Mouse (Mus musculus): ENCODE data around the gene Gpr137b. TPM values are rescaled to one million over a fixed set of nuclear protein-coding genes. Genes with fewer than 3 reads are reported as not detected.
"Not testable (repeated sequence)": the region's sequence is repeated elsewhere in the genome, so short reads cannot be mapped to it uniquely, and the experiment has no call there.

The Gpr137b gene
- 10 to 100 TPM; 28.6 to 35.6 TPM for total RNA-seq (2021)

- intact Hi-C loops (cut with DNase I) = not testable (repeated sequence)
- peak; percentile 26 for DNase-seq
Observed at GRCm38 (mm10) chr13:13393228-13394095, at the start of gene Gpr137b. Gene Gpr137b (minus strand): TSS chr13:13394014.

DNA sequence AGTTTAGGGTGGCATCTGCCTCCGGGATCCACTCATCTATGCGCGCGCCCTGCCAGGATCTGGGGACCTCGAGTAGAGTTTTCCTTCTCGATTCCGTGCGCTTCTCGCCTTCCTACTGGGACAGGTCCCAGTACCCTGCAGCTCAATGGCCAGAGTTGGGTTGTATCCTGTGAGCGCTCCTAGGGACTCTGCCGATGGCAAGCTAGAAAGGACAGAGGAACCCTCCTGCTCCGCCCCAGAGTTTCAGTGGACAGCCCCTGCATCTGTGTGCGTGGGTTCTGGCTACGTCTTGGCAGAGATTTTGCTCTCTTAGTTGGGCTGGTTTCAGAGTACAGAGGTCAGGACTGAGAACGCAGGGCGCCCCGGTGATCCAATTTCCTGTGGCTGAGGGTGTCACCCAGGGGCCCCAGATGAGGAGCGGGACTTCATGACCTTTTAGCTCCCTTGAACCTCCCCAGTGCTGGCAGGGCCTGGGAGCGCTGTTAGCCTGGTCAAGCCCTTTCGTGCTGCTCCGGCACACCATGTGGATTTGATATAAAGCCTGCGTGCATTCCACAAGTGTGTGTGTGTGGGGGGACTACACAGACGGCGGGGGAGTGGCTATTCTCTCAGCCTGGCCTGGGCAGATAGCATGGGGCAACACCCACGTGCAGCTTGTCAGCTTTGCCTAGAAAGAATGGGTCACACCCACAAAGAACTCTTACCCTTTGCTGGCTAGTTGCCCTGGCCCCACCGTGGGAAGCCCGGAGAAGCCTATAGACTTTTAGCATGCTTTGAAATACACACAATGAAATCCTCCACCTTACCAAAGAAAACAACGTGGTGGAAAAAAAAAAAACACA is 44.5 kb upstream of the Gpr137b start:
- DNase-seq; intact Hi-C loops (cut with DNase I): not testable (repeated sequence)

DNA sequence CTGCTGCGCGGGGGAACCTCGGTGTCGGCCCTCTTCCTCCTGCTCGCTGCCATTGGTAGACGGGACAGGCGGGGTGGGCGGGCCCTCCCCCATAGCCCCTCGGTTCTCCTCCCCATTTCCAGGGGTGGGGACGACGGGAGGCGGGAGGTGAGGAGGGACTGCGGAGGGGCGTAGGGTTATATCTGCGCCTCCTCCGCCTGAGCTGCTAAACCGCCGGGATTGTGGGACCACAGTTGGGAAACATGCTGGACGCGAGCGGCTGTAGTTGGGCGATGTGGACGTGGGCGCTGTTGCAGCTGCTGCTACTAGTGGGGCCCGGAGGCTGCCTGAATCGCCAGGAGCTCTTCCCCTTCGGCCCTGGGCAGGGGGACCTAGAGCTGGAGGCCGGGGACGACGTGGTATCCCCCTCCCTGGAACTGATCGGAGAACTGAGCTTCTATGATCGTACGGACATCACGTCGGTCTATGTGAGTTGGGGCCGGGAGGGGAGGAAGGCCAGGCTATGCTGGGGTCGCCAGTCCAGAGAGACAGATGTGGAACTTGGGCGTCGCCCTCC is 43.7 kb upstream of the Gpr137b start, which contains the start of gene Nid1:
TSS of gene Nid1 (plus strand) at position 92 of the 556 bp plus-strand sequence.
- peak; percentile 1 for DNase-seq
- intact Hi-C loops (cut with DNase I) = not testable (repeated sequence)

DNA sequence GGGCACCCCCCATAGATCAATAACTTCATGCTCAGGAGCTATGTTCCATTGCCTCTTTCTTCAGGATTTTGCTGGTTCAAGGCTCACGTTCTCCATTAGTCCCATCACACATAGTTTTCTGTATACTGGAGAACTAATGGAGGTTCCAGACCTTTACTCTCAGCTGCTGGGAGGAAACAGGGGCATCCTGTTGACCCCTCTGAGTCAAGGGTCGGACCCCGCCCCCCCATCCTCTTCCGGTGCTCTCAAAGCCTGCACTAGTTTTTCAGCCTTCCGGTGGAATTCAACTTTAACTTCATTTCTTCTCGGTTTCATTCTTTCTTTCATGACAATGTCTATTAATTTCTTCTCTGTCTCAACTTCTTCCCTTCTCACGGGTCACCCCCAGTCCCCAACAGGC is 42.3 kb upstream of the Gpr137b start:
- DNase-seq; intact Hi-C loops (cut with DNase I): not testable (repeated sequence)

- DNase-seq; intact Hi-C loops (cut with DNase I): not testable (repeated sequence)
Observed at GRCm38 (mm10) chr13:13423301-13423700, 29.5 kb upstream of the Gpr137b start.

- DNase-seq = not testable (repeated sequence)
- intact Hi-C loops (cut with DNase I) = loop anchor here (5.0 kb wide), 1 partner anchor 947 kb away; no protein-coding TSS in a partner anchor
Observed at GRCm38 (mm10) chr13:13418859-13419258, 25.0 kb upstream of the Gpr137b start.

- DNase-seq = not testable (repeated sequence)
- intact Hi-C loops (cut with DNase I) = loop anchor here (5.0 kb wide), 1 partner anchor 944 kb away; no protein-coding TSS in a partner anchor
Observed at GRCm38 (mm10) chr13:13416007-13416337, 22.2 kb upstream of the Gpr137b start.

DNA sequence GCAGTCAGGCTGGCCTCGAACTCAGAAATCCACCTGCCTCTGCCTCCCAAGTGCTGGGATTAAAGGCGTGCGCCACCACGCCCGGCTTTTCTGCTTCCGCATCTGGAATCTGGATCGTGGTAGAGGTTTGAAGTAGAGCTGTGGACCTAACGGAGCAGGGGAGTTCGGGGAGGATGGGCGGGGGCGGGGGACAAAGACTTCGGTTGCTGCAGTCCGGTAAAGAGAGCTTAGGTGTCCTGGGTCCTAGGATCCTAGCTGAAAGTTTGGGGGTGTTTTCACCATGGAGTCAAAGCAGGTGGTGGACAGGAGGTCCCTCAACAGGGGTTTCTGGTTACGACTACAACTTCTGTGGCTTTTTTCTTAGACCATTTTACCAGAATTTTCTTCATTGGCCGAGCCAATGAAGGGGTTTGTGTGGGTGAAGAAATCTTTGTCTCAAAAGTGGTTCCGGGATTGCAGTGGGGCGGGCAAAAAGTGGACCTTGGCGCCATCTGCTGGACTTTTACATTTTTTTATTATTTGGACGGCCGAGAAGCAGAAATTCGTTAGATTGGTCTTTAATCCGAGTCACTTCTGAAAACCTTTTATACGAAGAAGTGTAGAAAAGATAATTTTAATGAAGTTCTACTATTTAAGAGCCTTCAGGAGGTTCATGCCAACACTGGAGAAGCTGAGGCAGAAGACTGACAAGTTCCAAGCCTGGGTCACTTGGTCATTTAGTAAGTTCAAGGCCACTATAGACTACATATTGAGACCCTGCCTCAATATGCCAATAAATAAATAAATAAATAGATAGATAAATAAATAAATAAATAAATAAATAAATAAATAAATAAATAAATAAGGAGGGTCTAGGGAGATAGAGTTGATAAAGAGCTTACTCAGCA is 21.5 kb upstream of the Gpr137b start:
- intact Hi-C loops (cut with DNase I) = loop anchor here (5.0 kb wide), 1 partner anchor 943 kb away; no protein-coding TSS in a partner anchor

GRCm38 (mm10) chr13:13414206-13414605 is 20.4 kb upstream of the Gpr137b start:
- intact Hi-C loops (cut with DNase I) = no loop called here
- DNase-seq = no peak

More for the DNA sequence above, 21.5 kb upstream of the Gpr137b start:
- peak; percentile 31 for DNase-seq

DNA sequence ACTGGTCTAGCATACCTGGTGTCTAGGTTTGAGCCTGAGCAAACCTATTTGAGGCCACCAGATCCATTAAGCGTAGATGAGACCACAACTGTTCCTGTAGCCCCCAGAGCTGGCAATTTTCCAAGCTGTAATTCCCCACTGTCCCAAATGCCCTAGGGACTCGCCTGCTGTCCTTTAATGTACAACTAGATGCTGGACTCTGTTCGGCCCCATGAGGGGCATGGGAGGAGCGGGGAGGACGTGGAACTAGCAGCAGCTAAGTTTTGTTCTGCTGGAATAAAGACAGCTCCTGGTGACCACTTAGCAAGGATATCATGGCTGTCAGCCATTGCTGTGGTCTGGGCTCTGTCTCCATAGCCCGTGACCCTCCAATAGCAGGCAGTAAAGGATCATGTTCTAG is 11.7 kb upstream of the Gpr137b start:
- intact Hi-C loops (cut with DNase I); DNase-seq: not testable (repeated sequence)

DNA sequence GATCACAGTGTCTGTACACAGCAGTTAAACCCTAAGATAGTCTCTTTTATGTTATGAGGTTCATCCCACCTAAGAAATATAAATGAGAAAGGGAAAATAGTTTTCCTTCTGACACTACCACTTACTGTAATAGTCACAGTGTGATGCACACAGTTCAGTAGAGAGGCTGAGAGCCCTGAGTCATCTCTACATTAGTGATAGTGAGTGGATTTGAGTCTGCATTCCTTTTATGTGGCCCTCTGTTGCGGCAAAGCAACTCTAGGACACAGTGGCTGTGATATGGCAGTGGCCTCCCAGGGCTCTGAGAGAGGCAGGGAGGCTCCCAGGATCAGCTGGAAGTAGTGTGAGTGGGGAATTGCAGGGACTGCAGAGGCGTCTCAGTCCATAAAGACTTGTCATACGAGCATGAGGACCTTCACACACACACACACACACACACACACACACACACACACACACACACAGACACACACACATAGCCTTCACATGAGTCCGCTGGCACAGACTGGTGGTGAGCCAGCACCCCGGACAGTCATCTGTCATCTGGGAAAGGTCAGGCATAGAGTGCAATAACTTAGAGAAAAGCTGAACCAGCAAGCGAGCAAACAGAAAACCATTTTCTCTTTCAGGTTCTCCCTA is 10.8 kb upstream of the Gpr137b start:
- intact Hi-C loops (cut with DNase I); DNase-seq: not testable (repeated sequence)

DNA sequence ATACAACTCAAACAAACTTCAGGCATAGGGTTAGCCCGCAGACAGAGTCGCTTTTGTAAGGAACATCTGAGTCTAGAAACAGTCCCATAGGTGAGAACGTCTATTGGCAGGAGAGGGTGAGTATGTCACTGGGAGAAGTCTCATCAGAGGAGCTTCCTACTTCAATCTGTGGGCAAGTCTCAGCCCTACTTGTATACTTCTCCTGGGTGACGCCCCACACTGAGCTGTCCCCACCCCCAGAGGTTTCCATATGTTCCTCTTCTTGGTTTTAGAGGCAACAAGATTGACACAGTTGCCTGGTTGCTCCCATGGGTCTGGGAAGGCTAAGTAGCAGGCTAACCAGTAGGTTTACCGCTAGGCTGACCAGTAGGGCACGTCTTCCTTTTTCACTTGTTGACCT is 10.0 kb upstream of the Gpr137b start:
- DNase-seq; intact Hi-C loops (cut with DNase I): not testable (repeated sequence)

GRCm38 (mm10) chr13:13403366-13403765 is 9.6 kb upstream of the Gpr137b start:
- intact Hi-C loops (cut with DNase I); DNase-seq: not testable (repeated sequence)

DNA sequence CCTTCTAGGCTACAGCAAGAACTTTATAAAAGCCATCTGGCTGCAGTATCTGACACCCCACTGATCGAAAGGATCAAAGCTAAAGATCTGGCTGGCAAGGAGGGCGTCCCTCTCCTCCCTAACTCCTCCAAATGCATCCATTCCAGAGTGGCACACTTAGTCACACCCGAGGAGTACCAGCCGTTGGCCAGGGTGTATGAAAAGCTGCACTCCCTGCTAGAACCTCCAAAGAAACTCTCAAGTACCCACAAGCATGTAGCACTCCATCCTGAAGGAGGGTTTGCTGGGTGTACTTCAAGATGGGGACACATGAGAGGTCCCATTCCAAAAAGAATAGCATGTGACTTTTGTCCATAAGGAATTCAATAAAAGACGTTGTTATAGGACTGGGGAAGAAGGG is 9.0 kb upstream of the Gpr137b start:
- DNase-seq; intact Hi-C loops (cut with DNase I): not testable (repeated sequence)

- DNase-seq; intact Hi-C loops (cut with DNase I): not testable (repeated sequence)
Observed at GRCm38 (mm10) chr13:13400851-13401250, 7.0 kb upstream of the Gpr137b start.

GRCm38 (mm10) chr13:13394096-13394395 is 232 bp upstream of the Gpr137b start:
- intact Hi-C loops (cut with DNase I) = not testable (repeated sequence)
- peak; percentile 28 for DNase-seq

- not testable (repeated sequence) for DNase-seq
- intact Hi-C loops (cut with DNase I) = loop anchor here (10.0 kb wide), 1 partner anchor 744 kb away; no protein-coding TSS in a partner anchor
Observed at GRCm38 (mm10) chr13:13378168-13378859, 15.5 kb downstream of the Gpr137b start.

DNA sequence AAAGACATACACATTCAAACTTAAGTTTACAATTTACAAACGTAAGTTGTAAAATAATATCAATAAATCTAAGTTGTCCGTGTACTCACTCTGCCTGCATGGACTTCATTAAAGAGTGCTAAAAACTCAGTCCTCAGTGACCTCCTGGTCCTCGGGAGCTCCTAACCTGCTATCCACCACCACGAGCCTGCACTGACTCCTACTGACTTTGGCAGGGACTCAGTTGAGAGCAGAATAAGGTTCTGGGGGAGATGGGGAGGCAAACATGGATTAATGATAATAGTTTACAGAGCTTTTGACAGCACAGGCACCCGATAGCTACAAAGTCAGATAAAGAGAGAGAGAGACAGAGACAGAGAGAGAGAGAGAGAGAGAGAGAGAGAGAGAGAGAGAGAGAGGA is 16.6 kb downstream of the Gpr137b start:
- no peak for DNase-seq
- intact Hi-C loops (cut with DNase I) = loop anchor here (10.0 kb wide), 1 partner anchor 742 kb away; no protein-coding TSS in a partner anchor

DNA sequence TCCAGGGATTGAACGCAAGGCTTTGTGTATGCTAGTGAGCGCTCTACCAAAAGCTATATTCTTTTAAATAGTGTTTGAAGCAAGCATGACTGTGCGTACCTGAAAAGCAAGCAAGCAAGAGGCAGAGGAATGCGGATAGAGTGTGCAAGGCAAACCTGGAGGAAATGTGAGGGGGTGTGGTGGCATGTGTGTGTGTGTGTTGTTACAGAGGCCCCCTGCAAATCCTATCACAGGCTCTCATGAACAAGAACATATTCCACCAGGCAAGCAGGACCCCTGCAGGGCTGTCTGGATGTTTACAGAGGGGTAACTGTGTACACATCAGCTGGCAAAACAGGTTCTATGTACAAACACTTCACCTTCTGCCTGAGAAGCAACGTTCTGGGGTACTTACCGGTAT is 19.8 kb downstream of the Gpr137b start:
- not testable (repeated sequence) for DNase-seq
- intact Hi-C loops (cut with DNase I) = loop anchor here (10.0 kb wide), 1 partner anchor 739 kb away; no protein-coding TSS in a partner anchor

Data from left cerebral cortex, postnatal 4 days (tissue).